Mouse (Mus musculus) urinary bladder, adult 18-20 months (tissue): ENCODE measurements around the gene Trim54.

Experiments used
- DNase-seq, 2 experiments: peaks; one replicate each; pipeline ENCODE4 v3.0.0; 2022; ENCODE audit warnings: low spot score in 2 of 2, mixed read lengths in 2 of 2

The Trim54 gene

GRCm38 (mm10) chr5:31116354-31116753 lies at the start of gene Trim54:
Trim54 (plus strand) TSS chr5:31116712.
- no peak for DNase-seq

GRCm38 (mm10) chr5:31069810-31070209 lies 46.7 kb upstream of the Trim54 start:
- DNase-seq, result no peak

- no peak for DNase-seq
Observed at GRCm38 (mm10) chr5:31071059-31071458, 45.5 kb upstream of the Trim54 start.

GRCm38 (mm10) chr5:31071821-31072220 lies 44.7 kb upstream of the Trim54 start:
- no peak for DNase-seq

- no peak for DNase-seq
Observed at GRCm38 (mm10) chr5:31073176-31073575, 43.3 kb upstream of the Trim54 start.

- peak in 1 of 2 experiments; percentile 16 for DNase-seq
Observed at GRCm38 (mm10) chr5:31076346-31076745, 40.2 kb upstream of the Trim54 start.

GRCm38 (mm10) chr5:31080059-31080794 lies 36.3 kb upstream of the Trim54 start:
- no peak for DNase-seq

GRCm38 (mm10) chr5:31080795-31081164 lies 35.7 kb upstream of the Trim54 start:
- no peak for DNase-seq

GRCm38 (mm10) chr5:31081386-31081785 lies 35.1 kb upstream of the Trim54 start:
- peak in 1 of 2 experiments; percentile 26 for DNase-seq

GRCm38 (mm10) chr5:31082355-31082754 lies 34.2 kb upstream of the Trim54 start:
- DNase-seq, result no peak

GRCm38 (mm10) chr5:31082935-31083625 lies 33.4 kb upstream of the Trim54 start:
- DNase-seq, result no peak

- DNase-seq, result no peak
Observed at GRCm38 (mm10) chr5:31083949-31084348, 32.6 kb upstream of the Trim54 start.

GRCm38 (mm10) chr5:31086606-31087005 lies 29.9 kb upstream of the Trim54 start:
- no peak for DNase-seq

GRCm38 (mm10) chr5:31087131-31087530 lies 29.4 kb upstream of the Trim54 start:
- no peak for DNase-seq

- DNase-seq, result no peak
Observed at GRCm38 (mm10) chr5:31092231-31092975, 24.1 kb upstream of the Trim54 start.

- peak in 1 of 2 experiments; percentile 24 for DNase-seq
Observed at GRCm38 (mm10) chr5:31093151-31094041, 23.1 kb upstream of the Trim54 start.

GRCm38 (mm10) chr5:31094100-31094798 lies 22.3 kb upstream of the Trim54 start:
- no peak for DNase-seq

GRCm38 (mm10) chr5:31094799-31095691 lies 21.5 kb upstream of the Trim54 start:
- peak in 1 of 2 experiments; percentile 26 for DNase-seq

- no peak for DNase-seq
Observed at GRCm38 (mm10) chr5:31095711-31096480, 20.6 kb upstream of the Trim54 start.
